Mouse (Mus musculus): ENCODE results near the gene Gm15517.

DNA sequence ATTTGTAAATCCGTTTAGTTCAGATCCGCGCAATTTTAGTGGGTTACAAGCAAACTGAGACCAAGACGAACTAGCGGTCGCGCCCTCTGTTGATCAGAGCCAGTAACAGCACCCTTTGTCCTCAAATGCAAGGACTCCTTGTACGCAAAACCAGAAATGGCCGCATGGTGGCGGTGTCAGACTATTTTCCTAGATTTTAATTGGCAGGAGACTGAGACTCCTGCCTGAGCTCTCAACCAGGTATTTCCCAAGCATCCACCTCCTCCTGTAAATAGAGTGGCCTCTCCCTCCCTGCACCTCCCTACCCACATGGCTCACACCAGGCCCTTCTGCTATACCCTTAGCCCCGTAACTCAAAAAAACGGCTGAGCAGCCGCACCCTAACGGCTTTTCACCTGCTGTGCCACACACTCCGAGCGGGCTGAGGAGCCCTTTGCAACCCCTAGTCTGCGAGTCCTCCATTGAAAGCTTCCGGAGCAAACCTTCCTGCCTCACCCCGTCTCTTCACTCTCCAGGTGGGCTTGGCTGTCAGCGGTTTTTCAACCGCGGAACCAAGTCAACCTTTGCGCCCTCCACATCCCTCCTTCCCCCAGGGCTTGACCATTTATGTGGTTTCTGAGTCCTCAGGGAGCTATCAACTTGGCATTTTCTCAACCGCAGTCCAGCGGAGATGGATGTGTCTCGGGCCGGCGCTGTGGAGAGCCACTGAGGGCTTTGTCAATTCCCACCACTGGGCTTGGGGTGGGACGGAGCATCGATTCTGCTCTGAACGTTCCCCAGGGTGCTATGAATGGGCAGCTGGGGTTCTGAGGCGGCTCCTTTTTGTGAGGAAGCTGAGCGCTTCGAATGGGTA, 1.8 kb downstream of the Gm15517 start:
- peak; percentile 95 for TF ChIP-seq CTCF (IDR thresholded peaks at IDR 0.05; ENCODE audit: low read depth)
- no peak for TF ChIP-seq EP300 (IDR thresholded peaks at IDR 0.05; ENCODE audit: low read depth)

All from liver, embryonic 14.5 days (tissue).